Mouse (Mus musculus): ENCODE measurements at regions not wholly inside any gene's neighbourhood (a gene's known extent, or its start where the extent isn't known, plus 50 kb on each side); places are given as distances from the start of the nearest gene placed in this dataset.

- TF ChIP-seq ZNF384 (IDR thresholded peaks at IDR 0.05; ENCODE audit: low read depth, low read length) (no peak), HCFC1 (IDR thresholded peaks at IDR 0.05; ENCODE audit: borderline replicate concordance, insufficient read depth, low read length) (no peak)
These were observed 91.4 kb upstream of the Rmdn2 start for GRCm38 (mm10) chr17:79520283-79520682.

All from ES-E14 (cell line).